Mouse (Mus musculus) lung, postnatal 36 days (tissue): ENCODE data around the gene Arhgap1.
"Not testable (repeated sequence)": the region's sequence is repeated elsewhere in the genome, so short reads cannot be mapped to it uniquely, and the experiment has no call there.

Experiments
- DNase-seq: peaks from one replicate; pipeline ENCODE4 v3.0.0; 2022; ENCODE audit warnings: mixed read lengths

Arhgap1 gene

GRCm38 (mm10) chr2:91649553-91650359, at the start of gene Arhgap1, which contains the start of gene Zfp408:
Arhgap1 (plus strand) TSS chr2:91649860.
Zfp408 (minus strand) TSS chr2:91649791.
- DNase-seq = peak; percentile 99

- DNase-seq = no peak
Measured at GRCm38 (mm10) chr2:91600475-91600874, 49.2 kb upstream of the Arhgap1 start.

GRCm38 (mm10) chr2:91602389-91602788, 47.3 kb upstream of the Arhgap1 start:
- DNase-seq = peak; percentile 26

- not testable (repeated sequence) for DNase-seq
Measured at GRCm38 (mm10) chr2:91609370-91609769, 40.3 kb upstream of the Arhgap1 start.

GRCm38 (mm10) chr2:91622356-91622755, 27.3 kb upstream of the Arhgap1 start:
- no peak for DNase-seq

- DNase-seq = not testable (repeated sequence)
Measured at GRCm38 (mm10) chr2:91623366-91623765, 26.3 kb upstream of the Arhgap1 start.

GRCm38 (mm10) chr2:91627486-91627885, 22.2 kb upstream of the Arhgap1 start:
- DNase-seq = no peak

- DNase-seq = no peak
Measured at GRCm38 (mm10) chr2:91628171-91628570, 21.5 kb upstream of the Arhgap1 start.

GRCm38 (mm10) chr2:91629682-91630081, 20.0 kb upstream of the Arhgap1 start:
- DNase-seq = no peak

- no peak for DNase-seq
Measured at GRCm38 (mm10) chr2:91630384-91630783, 19.3 kb upstream of the Arhgap1 start.

- no peak for DNase-seq
Measured at GRCm38 (mm10) chr2:91631826-91632225, 17.8 kb upstream of the Arhgap1 start.

- no peak for DNase-seq
Measured at GRCm38 (mm10) chr2:91632316-91632715, 17.3 kb upstream of the Arhgap1 start.

- no peak for DNase-seq
Measured at GRCm38 (mm10) chr2:91633334-91633977, 16.2 kb upstream of the Arhgap1 start.

- DNase-seq = no peak
Measured at GRCm38 (mm10) chr2:91634841-91635240, 14.8 kb upstream of the Arhgap1 start.

GRCm38 (mm10) chr2:91635486-91635885, 14.2 kb upstream of the Arhgap1 start:
- peak; percentile 12 for DNase-seq

GRCm38 (mm10) chr2:91636229-91636628, 13.4 kb upstream of the Arhgap1 start, which contains the start of gene F2:
F2 (minus strand) TSS chr2:91636414.
- no peak for DNase-seq

- peak; percentile 30 for DNase-seq
Measured at GRCm38 (mm10) chr2:91636727-91637338, 12.8 kb upstream of the Arhgap1 start.

GRCm38 (mm10) chr2:91638931-91639330, 10.7 kb upstream of the Arhgap1 start:
- DNase-seq = no peak

GRCm38 (mm10) chr2:91642825-91643415, 6.7 kb upstream of the Arhgap1 start:
- DNase-seq = no peak

GRCm38 (mm10) chr2:91644021-91644420, 5.6 kb upstream of the Arhgap1 start:
- DNase-seq = no peak

- no peak for DNase-seq
Measured at GRCm38 (mm10) chr2:91645354-91645753, 4.3 kb upstream of the Arhgap1 start.

GRCm38 (mm10) chr2:91645811-91646210, 3.8 kb upstream of the Arhgap1 start:
- DNase-seq = no peak

- DNase-seq = peak; percentile 81
Measured at GRCm38 (mm10) chr2:91646733-91647132, 2.9 kb upstream of the Arhgap1 start.
